Mouse (Mus musculus) MEL (cell line): ENCODE measurements around the gene Phlda2. TPM values are rescaled to one million over a fixed set of nuclear protein-coding genes. Genes with fewer than 3 reads are reported as not detected.

Experiments used
- DNase-seq: peaks from one replicate; pipeline ENCODE4 v3.0.0; 2011; ENCODE audit warnings: low read depth, low spot score
- H3K27ac ChIP-seq: 2 replicates; pipeline ENCODE4 v1.5.1; 2012; ENCODE audit warnings: low read depth, mild to moderate bottlenecking, control low read depth, low read length, moderate library complexity; ENCODE audit not compliant: control insufficient read depth
- H3K27me3 ChIP-seq, 2 experiments: fragments of 150-350 bp in 1 of 2; sonication (generic) in 1 of 2; 2 replicates each; pipeline ENCODE4 v1.6.1; 2012; ENCODE audit warnings: low read length in 2 of 2, mild to moderate bottlenecking in 2 of 2, improper control_type of control experiment in 1 of 2, moderate library complexity in 1 of 2; ENCODE audit not compliant: insufficient read depth in 2 of 2, control insufficient read depth in 1 of 2
- H3K36me3 ChIP-seq, 2 experiments: 2 replicates each; pipeline ENCODE4 v1.6.1; 2012 to 2014; ENCODE audit warnings: low read length in 2 of 2, improper control_type of control experiment in 1 of 2, inconsistent platforms in 1 of 2, mild to moderate bottlenecking in 1 of 2; ENCODE audit not compliant: insufficient read depth in 2 of 2, control insufficient read depth in 1 of 2
- H3K4me1 ChIP-seq, 2 experiments: fragments of 150-350 bp in 1 of 2; sonication (generic) in 1 of 2; 2 replicates each; pipeline ENCODE4 v1.6.1; 2012; ENCODE audit warnings: low read length in 2 of 2, improper control_type of control experiment in 1 of 2, mild to moderate bottlenecking in 1 of 2; ENCODE audit not compliant: insufficient read depth in 2 of 2, control insufficient read depth in 1 of 2
- H3K4me3 ChIP-seq, 2 experiments: fragments of 150-350 bp in 1 of 2; sonication (generic) in 1 of 2; 2 replicates each; pipeline ENCODE4 v1.5.1; 2012; ENCODE audit warnings: low read depth in 2 of 2, low read length in 2 of 2, mild to moderate bottlenecking in 2 of 2, moderate library complexity in 2 of 2, control low read depth in 1 of 2, improper control_type of control experiment in 1 of 2; ENCODE audit not compliant: control insufficient read depth in 1 of 2, insufficient read depth in 1 of 2
- H3K79me2 ChIP-seq: 2 replicates; pipeline ENCODE4 v1.6.1; 2012; ENCODE audit warnings: mild to moderate bottlenecking, low read length, moderate library complexity; ENCODE audit not compliant: control insufficient read depth, poor library complexity, insufficient read depth
- H3K9ac ChIP-seq: 2 replicates; pipeline ENCODE4 v1.6.1; 2012; ENCODE audit warnings: low read depth, mild to moderate bottlenecking, control low read depth, low read length, moderate library complexity; ENCODE audit not compliant: control insufficient read depth, poor library complexity, severe bottlenecking
- H3K9me3 ChIP-seq: fragments of 150-350 bp; sonication (generic); replicated peaks from 2 replicates; pipeline ENCODE4 v1.6.1; 2012; ENCODE audit warnings: mild to moderate bottlenecking, low read length, improper control_type of control experiment, moderate library complexity; ENCODE audit not compliant: insufficient read depth
- CTCF ChIP-seq, 3 experiments: IDR thresholded peaks in 2 of 3; conservative IDR thresholded peaks in 1 of 3; 2 replicates each; pipeline ENCODE4 v1.5.1; 2011 to 2012; ENCODE audit warnings: low read length in 3 of 3, low read depth in 2 of 3, mild to moderate bottlenecking in 2 of 3, improper control_type of control experiment in 1 of 3, inconsistent platforms in 1 of 3, mixed read lengths in 1 of 3, moderate library complexity in 1 of 3; ENCODE audit not compliant: control insufficient read depth in 1 of 3, insufficient read depth in 1 of 3, poor library complexity in 1 of 3, severe bottlenecking in 1 of 3
- E2F4 ChIP-seq: IDR thresholded peaks from 2 replicates; pipeline ENCODE4 v1.6.1; 2011; ENCODE audit warnings: low read depth, low read length, improper control_type of control experiment, borderline replicate concordance
- GABPA ChIP-seq: IDR thresholded peaks from 2 replicates; pipeline ENCODE4 v1.6.1; 2012; ENCODE audit warnings: low read depth, mild to moderate bottlenecking, inconsistent platforms, low read length, improper control_type of control experiment, moderate library complexity
- GATA1 ChIP-seq: IDR thresholded peaks from 2 replicates; pipeline ENCODE4 v1.6.1; 2011; ENCODE audit warnings: low read depth, low read length, improper control_type of control experiment
- NELFE ChIP-seq: IDR thresholded peaks from 2 replicates; pipeline ENCODE4 v1.6.1; 2011; ENCODE audit warnings: low read depth, low read length, improper control_type of control experiment
- POLR2AphosphoS2 ChIP-seq: IDR thresholded peaks from 2 replicates; pipeline ENCODE4 v1.6.1; 2011; ENCODE audit warnings: low read length, improper control_type of control experiment
- SIN3A ChIP-seq: IDR thresholded peaks from 2 replicates; pipeline ENCODE4 v1.6.1; 2012; ENCODE audit warnings: low read length, improper control_type of control experiment, inconsistent platforms
- SMC3 ChIP-seq: IDR thresholded peaks from 2 replicates; pipeline ENCODE4 v1.6.1; 2011; ENCODE audit warnings: low read depth, low read length, improper control_type of control experiment
- TAL1 ChIP-seq: IDR thresholded peaks from 2 replicates; pipeline ENCODE4 v1.6.1; 2012; ENCODE audit warnings: mild to moderate bottlenecking, inconsistent platforms, low read length, moderate library complexity, mixed read lengths
- USF2 ChIP-seq, 2 experiments: IDR thresholded peaks; 2 replicates each; pipeline ENCODE4 v1.6.1; 2011 to 2012; ENCODE audit warnings: improper control_type of control experiment in 2 of 2, low read length in 2 of 2, borderline replicate concordance in 1 of 2, inconsistent platforms in 1 of 2, low read depth in 1 of 2, mild to moderate bottlenecking in 1 of 2; ENCODE audit not compliant: insufficient read depth in 1 of 2
- polyA plus RNA-seq, 2 experiments: library from polyadenylated mRNA; stranded (reverse) in 1 of 2; unstranded in 1 of 2; fragments of >175 nt in 1 of 2; fragments of >200 nt in 1 of 2; gene quantifications; 2 replicates each; pipeline versions ENCODE4 v1.2.1 to v1.2.4; 2012; ENCODE audit warnings: low replicate concordance in 2 of 2, low read depth in 1 of 2; ENCODE audit not compliant: insufficient read length in 2 of 2, insufficient read depth in 1 of 2, missing spikeins in 1 of 2
- total RNA-seq: library from RNA; depleted of rRNA; stranded (reverse); fragments of 300-350 nt; gene quantifications from 2 replicates; pipeline ENCODE4 v1.2.3, GENCODE M21; 2012; rRNA removed

Gene Phlda2
- total and polyA plus RNA-seq, 3 experiments, result 152 to 253 TPM; not detected in 1

DNA sequence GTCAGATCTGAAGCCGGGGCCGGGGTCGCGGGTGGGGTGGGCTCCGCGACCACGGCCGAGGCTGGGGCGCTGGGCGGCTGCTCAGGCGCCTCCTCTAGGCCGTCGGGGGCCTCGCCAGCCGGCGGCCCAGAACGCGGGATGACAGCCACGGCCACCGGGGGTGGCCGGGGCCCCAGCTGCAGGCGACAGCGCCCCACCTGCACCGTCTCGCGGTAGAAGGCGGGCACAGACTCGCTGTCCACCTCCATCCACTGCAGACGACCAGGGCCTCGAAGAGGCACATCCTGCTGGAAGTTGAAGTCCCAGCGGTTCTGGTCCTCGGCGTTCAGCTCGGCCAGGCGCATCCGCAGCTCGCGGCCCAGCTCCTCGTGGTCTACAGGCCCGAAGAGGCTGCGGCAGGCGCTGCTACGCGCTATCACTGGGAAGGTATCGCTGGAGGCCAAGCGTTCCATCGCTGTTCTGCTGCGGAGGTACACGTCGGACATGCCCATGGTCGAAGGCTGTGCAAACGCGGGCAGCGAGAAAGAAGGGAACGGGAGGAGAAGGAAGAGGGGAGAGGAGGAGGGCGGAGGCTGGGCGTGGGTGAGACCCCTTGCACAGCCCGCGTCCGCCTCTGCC lies 42.6 kb downstream of the Phlda2 start:
- Histone ChIP-seq H3K79me2 (peaks cover 3% of the 10 kb centered on the region; the same call in 1 of the 2 replicates), H3K9me3 (no peaks in the 10 kb centered on the region), H3K4me1 (peaks cover 0 to 12% of the 10 kb centered on the region in 2 experiments; a peak in 2 of 4 replicates), H3K9ac (no peak overlapping the region), H3K27me3 (no peaks in the 10 kb centered on the region), H3K36me3 (peaks cover 0 to 13% of the 10 kb centered on the region in 2 experiments; a peak in 2 of 4 replicates), H3K27ac (no peak overlapping the region), H3K4me3 (no peak overlapping the region)
- no peak for TF ChIP-seq TAL1
- DNase-seq, result no peak

DNA sequence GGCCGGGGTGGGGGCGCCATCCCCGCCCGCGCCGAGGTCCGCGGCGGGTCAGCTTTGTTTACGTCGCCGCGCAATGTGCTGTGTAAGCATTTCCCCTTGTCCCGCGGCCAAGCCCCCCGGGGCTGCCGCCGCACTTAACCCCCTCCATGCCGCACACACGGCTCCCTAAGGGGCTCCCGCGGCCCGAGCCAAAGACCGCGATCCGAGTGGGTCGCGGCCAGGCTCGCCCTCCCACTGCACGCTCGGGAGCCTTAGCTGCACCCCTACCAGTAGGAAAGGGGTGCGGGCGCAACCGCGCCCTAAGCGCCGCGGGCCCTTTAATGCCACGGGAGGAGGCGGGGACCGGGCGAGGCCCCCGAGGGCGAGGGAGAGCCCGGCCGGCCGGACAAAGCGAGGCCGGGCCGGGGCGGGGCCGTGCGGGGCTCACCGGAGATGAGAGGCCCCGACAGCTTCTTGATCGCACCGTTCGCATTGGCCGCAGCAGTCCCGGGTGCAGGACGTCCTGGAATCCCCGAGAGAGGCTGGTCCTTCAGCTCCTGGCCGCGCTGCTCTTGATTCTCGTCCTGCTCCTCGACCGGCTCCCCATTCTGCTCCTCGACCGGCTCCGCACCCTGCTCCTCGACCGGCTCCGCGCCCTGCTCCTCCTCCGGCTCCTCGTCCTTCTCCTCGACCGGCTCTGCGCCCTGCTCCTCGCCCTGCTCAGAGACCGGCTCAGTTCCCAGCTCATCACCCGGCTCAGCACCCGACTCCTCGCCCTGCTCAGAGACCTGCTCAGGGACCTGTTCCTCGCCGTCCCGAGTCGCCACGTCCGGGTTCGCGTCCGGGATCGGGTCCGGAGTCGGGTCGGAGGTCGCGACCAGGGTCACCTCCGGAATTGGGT lies 43.4 kb downstream of the Phlda2 start:
- H3K36me3 ChIP-seq, result peaks cover 0 to 12% of the 10 kb centered on the region in 2 experiments; a peak in 2 of 4 replicates
- no peak for DNase-seq
- no peak overlapping the region for H3K27ac ChIP-seq
- H3K9ac ChIP-seq, result no peak overlapping the region
- H3K9me3 ChIP-seq, result no peaks in the 10 kb centered on the region
- peaks cover 0 to 10% of the 10 kb centered on the region in 2 experiments; a peak in 2 of 4 replicates for H3K4me1 ChIP-seq
- no peak for TF ChIP-seq E2F4
- TF ChIP-seq SMC3, result no peak
- TF ChIP-seq NELFE, result no peak
- no peak for TF ChIP-seq CTCF (IDR thresholded peaks at IDR 0.05 in 2 of 3, conservative IDR thresholded peaks at IDR 0.05 in 1 of 3; ENCODE audit: control insufficient read depth in 1 of 3, insufficient read depth in 1 of 3, low read depth in 2 of 3, low read length in 3 of 3, poor library complexity in 1 of 3, severe bottlenecking in 1 of 3)
- TF ChIP-seq GABPA, result no peak
- H3K79me2 ChIP-seq, result no peaks in the 10 kb centered on the region
- no peaks in the 10 kb centered on the region for H3K27me3 ChIP-seq
- H3K4me3 ChIP-seq, result no peak overlapping the region

DNA sequence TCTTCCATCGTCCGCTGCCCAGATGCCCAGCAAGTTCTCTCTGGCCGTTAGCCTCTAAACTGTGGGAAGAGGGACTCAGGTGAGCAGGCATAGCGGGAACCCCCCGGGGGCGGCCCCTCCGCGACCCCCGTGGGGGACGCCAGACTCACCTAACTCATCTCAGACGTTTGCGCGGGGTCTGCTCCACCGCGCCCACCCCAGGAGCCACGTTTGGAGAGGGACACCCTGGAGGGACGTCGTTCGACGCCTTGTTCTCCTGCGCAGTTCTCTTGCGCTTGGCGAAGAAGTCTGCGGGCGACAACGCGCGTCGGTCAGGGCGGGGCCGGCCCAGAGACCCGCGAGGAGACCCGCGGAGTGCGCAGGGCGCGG lies 44.0 kb downstream of the Phlda2 start:
- Histone ChIP-seq H3K9ac (no peak overlapping the region), H3K27me3 (no peaks in the 10 kb centered on the region)
- TF ChIP-seq USF2 (IDR thresholded peaks at IDR 0.05; ENCODE audit: borderline replicate concordance in 1 of 2, insufficient read depth in 1 of 2, low read depth in 1 of 2, low read length in 2 of 2), result no peak
- no peak for TF ChIP-seq GATA1
- TF ChIP-seq POLR2AphosphoS2, result no peak
- TF ChIP-seq SIN3A, result no peak
- TF ChIP-seq, all 39 proteins: peak for 0

More for the DNA sequence above, 44.0 kb downstream of the Phlda2 start:
- Histone ChIP-seq H3K4me1 (peaks cover 0 to 5% of the 10 kb centered on the region in 2 experiments; a peak in 1 of 4 replicates), H3K36me3 (peaks cover 0 to 6% of the 10 kb centered on the region in 2 experiments; a peak in 2 of 4 replicates), H3K79me2 (no peaks in the 10 kb centered on the region), H3K27ac (no peak overlapping the region), H3K4me3 (no peak overlapping the region), H3K9me3 (no peaks in the 10 kb centered on the region)
- no peak for DNase-seq

Other genes starting within 250 kb of the Phlda2 start
- 9.5 and 10.0 TPM in 2 replicates for gene Cdkn1c, start 42.1 kb downstream of the Phlda2 start, total RNA-seq
- 10 to 100 TPM in 1 of 2 experiments, not detected in 1; 11.9 TPM for gene Cdkn1c, start 42.1 kb downstream of the Phlda2 start, polyA plus RNA-seq
- 5.2 and 5.8 TPM in 2 replicates for gene Slc22a18, start 29.4 kb downstream of the Phlda2 start, total RNA-seq
- gene Slc22a18, start 29.4 kb downstream of the Phlda2 start, polyA plus RNA-seq, result 10 to 100 TPM in 1 of 2 experiments, not detected in 1; 19.8 TPM
- gene Nap1l4, start 46.0 kb upstream of the Phlda2 start, total RNA-seq, result 136 and 165 TPM in 2 replicates
- gene Nap1l4, start 46.0 kb upstream of the Phlda2 start, polyA plus RNA-seq, result 100 to 1,000 TPM in 1 of 2 experiments, not detected in 1; 186 TPM
- 40.8 and 62.2 TPM in 2 replicates for gene Cars, start 96.9 kb upstream of the Phlda2 start, total RNA-seq
- gene Cars, start 96.9 kb upstream of the Phlda2 start, polyA plus RNA-seq, result 10 to 100 TPM in 1 of 2 experiments, not detected in 1; 73.5 TPM
- 0.42 and 0.52 TPM in 2 replicates for gene Tnfrsf26, start 125.6 kb upstream of the Phlda2 start, total RNA-seq
- gene Tnfrsf26, start 125.6 kb upstream of the Phlda2 start, polyA plus RNA-seq, result under 1 TPM in 1 of 2 experiments, not detected in 1; 0.50 TPM
- 0.10 and 0.23 TPM in 2 replicates for gene Tnfrsf22, start 146.5 kb upstream of the Phlda2 start, total RNA-seq
- gene Tnfrsf22, start 146.5 kb upstream of the Phlda2 start, polyA plus RNA-seq, result 1 to 10 TPM in 1 of 2 experiments, not detected in 1; 1.1 TPM
- gene Tnfrsf23, start 182.7 kb upstream of the Phlda2 start, total RNA-seq, result not detected in 2 replicates
- not detected for gene Tnfrsf23, start 182.7 kb upstream of the Phlda2 start, polyA plus RNA-seq